Mouse (Mus musculus) lung, postnatal 0 days (tissue): Measurements from ENCODE around the gene Tnn. TPM values are rescaled to one million over a fixed set of nuclear protein-coding genes. Genes with fewer than 3 reads are reported as not detected.
A peak's percentile ranks its signal among the peaks of the same experiment; 100 is the strongest.

Experiments used
- ATAC-seq: fragments of 200-750 bp; cut with Nextera tagmentation; 2 replicates; pipeline ENCODE4 v1.8.0; 2017; ENCODE audit warnings: moderate library complexity
- DNase-seq: peaks from one replicate; pipeline ENCODE4 v3.0.0-alpha.2; 2016; ENCODE audit warnings: low spot score
- H3K27ac ChIP-seq: fragments of 300-500 bp; sonication (generic); 2 replicates; pipeline ENCODE4 v1.5.1; 2014; ENCODE audit warnings: antibody characterized with exemption, mild to moderate bottlenecking, low read length, mixed read lengths
- H3K27me3 ChIP-seq: fragments of 300-500 bp; sonication (generic); replicated peaks from 2 replicates; pipeline ENCODE4 v1.6.1; 2014; ENCODE audit warnings: low read length, mixed read lengths; ENCODE audit not compliant: insufficient read depth
- H3K36me3 ChIP-seq: fragments of 300-500 bp; sonication (generic); 2 replicates; pipeline ENCODE4 v1.6.1; 2014; ENCODE audit warnings: low read length, mixed read lengths; ENCODE audit not compliant: insufficient read depth
- H3K4me1 ChIP-seq: fragments of 300-500 bp; sonication (generic); 2 replicates; pipeline ENCODE4 v1.6.1; 2014; ENCODE audit warnings: antibody characterized with exemption, low read depth, low read length, mixed read lengths; ENCODE audit not compliant: insufficient read depth
- H3K4me2 ChIP-seq: fragments of 300-500 bp; sonication (generic); replicated peaks from 2 replicates; pipeline ENCODE4 v1.6.1; 2014; ENCODE audit warnings: low read depth, mild to moderate bottlenecking, low read length, moderate library complexity, mixed read lengths
- H3K4me3 ChIP-seq: fragments of 300-500 bp; sonication (generic); 2 replicates; pipeline ENCODE4 v1.5.1; 2014; ENCODE audit warnings: low read depth, low read length
- H3K9ac ChIP-seq: fragments of 300-500 bp; sonication (generic); replicated peaks from 2 replicates; pipeline ENCODE4 v1.6.1; 2014; ENCODE audit warnings: low read depth, mild to moderate bottlenecking
- H3K9me3 ChIP-seq: fragments of 300-500 bp; sonication (generic); 2 replicates; pipeline ENCODE4 v1.6.1; 2016; ENCODE audit warnings: low read length, mixed read lengths
- CTCF ChIP-seq: IDR thresholded peaks from 2 replicates; pipeline ENCODE4 v1.5.1; 2016; ENCODE audit warnings: antibody characterized with exemption, mild to moderate bottlenecking
- EP300 ChIP-seq: IDR thresholded peaks from 2 replicates; pipeline ENCODE4 v1.6.1; 2016; ENCODE audit warnings: antibody characterized with exemption, mild to moderate bottlenecking, control low read depth
- WGBS: fragments of 180-500 bp; shearing (Covaris S2); extraction: QIAGEN DNeasy Blood & Tissue Kit; methylation state at CpG from one replicate; pipeline ENCODE4 v1.1.7; 2014; 5-methylcytosine and 5-hydroxymethylcytosine counted together
- polyA plus RNA-seq: library from polyadenylated mRNA; unstranded; fragments of >200 nt; fragmentation: Nextera tagmentation; extraction: Ambion mirVana; gene quantifications from 2 replicates; pipeline ENCODE4 v1.2.1, GENCODE M21; 2015

Gene Tnn
- polyA plus RNA-seq, 1 experiment from 2014 or later, result 1.6 TPM

DNA sequence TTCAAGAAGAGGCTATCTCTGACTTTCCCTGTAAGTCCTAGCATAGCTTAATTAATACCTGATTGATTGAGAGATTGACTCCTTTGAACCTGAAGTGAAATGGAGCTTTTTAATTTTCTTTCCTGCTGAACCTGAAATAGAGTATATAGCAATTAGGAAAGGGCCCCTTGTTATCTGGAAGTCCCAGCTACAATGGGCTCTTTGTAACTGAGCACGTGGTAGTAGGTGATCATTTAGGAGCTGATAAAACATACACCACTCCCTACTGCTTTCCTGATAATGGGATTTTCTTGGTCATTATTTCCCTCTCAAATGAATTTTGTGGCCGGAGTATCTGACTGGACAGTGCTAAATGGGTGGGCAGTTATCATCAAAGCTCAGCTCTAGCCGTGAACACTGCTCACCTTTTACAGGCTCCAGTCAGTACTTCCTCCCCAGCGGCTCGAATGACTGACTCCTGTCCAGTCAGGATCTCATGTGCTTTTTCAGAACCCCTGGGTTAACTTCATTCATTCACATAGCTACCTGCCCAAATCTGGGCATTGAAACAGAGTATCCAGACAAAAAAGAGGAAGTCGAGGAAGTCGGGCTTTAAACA, 88.7 kb downstream of the Tnn start:
- DNase-seq, result no peak
- H3K4me2 ChIP-seq, result no peak overlapping the region
- ATAC-seq, result no peak
- no peak overlapping the region for H3K9ac ChIP-seq
- no peak overlapping the region for H3K4me3 ChIP-seq
- no peak for TF ChIP-seq EP300
- no peak for TF ChIP-seq CTCF
- H3K27ac ChIP-seq, result no peak overlapping the region
- H3K36me3 ChIP-seq, result no peaks in the 10 kb centered on the region
- 76% methylated on average over 7 of the region's 7 CpGs for WGBS
- H3K9me3 ChIP-seq, result no peaks in the 10 kb centered on the region
- no peaks in the 10 kb centered on the region for H3K27me3 ChIP-seq
- H3K4me1 ChIP-seq, result peaks cover 9% of the 10 kb centered on the region; the same call in 1 of the 2 replicates

DNA sequence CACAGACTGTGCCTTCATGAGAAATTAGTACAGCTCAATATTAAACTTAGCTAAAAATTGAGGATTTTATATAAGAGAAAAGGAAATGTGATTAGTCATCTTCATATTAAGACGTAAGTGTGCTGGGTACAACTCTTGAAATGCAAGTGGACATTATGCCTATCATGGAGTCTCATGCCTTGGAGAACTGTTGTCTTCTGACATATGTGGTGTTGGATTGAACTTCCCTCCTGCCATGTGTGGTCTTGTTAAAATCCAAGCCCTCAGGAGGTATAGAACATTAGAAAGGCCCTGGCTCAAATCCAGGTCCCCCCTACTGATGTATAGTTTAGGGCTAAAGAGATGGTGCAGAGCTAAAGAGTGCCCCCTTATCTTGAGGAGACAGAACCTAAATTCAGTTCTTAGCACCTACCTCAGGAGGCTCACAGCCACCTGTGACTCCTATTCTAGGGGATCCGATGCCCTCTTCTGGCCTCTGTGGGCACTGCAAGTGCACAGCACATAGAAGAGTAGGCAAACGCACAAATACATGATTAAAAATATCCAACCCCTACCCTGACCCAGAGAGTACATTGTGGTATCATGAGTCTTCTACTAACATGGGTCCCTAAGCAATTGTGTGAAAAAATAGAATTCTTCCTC, 91.5 kb downstream of the Tnn start:
- no peak for ATAC-seq
- Histone ChIP-seq H3K27me3 (no peaks in the 10 kb centered on the region), H3K4me3 (no peak overlapping the region), H3K4me1 (peaks cover 9% of the 10 kb centered on the region; the same call in 1 of the 2 replicates), H3K4me2 (no peak overlapping the region), H3K27ac (peak overlapping the region; percentile 66), H3K9me3 (no peaks in the 10 kb centered on the region), H3K9ac (no peak overlapping the region), H3K36me3 (no peaks in the 10 kb centered on the region)
- WGBS, result 58% methylated on average over 3 of the region's 3 CpGs
- no peak for TF ChIP-seq EP300
- TF ChIP-seq CTCF, result peak; percentile 79
- no peak for DNase-seq

DNA sequence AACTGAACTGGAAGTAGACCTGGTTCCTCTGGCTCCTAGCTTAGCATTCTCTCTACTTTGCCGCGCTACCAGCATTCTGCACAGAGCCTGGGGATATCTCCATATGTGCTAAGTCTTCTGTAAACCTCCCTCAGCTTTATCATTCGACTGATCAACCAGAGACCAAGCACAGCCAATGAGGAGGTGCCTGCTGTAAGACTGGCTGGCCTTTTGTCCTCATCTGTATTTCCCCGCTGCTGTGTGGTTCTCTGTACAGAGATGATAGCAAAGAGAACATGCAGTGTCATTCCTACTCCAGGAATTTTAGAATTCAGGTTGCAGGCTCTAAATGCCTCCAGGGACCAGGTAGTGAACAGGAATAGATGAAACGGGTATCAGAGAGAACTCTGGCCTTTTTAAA, 92.1 kb downstream of the Tnn start:
- no peaks in the 10 kb centered on the region for H3K27me3 ChIP-seq
- TF ChIP-seq CTCF, result no peak
- no peak for TF ChIP-seq EP300
- H3K4me1 ChIP-seq, result peaks cover 9% of the 10 kb centered on the region; the same call in 1 of the 2 replicates
- no peak overlapping the region for H3K4me2 ChIP-seq
- ATAC-seq, result no peak
- no peaks in the 10 kb centered on the region for H3K9me3 ChIP-seq
- no peak overlapping the region for H3K4me3 ChIP-seq
- H3K36me3 ChIP-seq, result no peaks in the 10 kb centered on the region
- no peak overlapping the region for H3K9ac ChIP-seq
- WGBS, result 84% methylated on average over 5 of the region's 5 CpGs
- H3K27ac ChIP-seq, result peak overlapping the region; percentile 66
- no peak for DNase-seq

DNA sequence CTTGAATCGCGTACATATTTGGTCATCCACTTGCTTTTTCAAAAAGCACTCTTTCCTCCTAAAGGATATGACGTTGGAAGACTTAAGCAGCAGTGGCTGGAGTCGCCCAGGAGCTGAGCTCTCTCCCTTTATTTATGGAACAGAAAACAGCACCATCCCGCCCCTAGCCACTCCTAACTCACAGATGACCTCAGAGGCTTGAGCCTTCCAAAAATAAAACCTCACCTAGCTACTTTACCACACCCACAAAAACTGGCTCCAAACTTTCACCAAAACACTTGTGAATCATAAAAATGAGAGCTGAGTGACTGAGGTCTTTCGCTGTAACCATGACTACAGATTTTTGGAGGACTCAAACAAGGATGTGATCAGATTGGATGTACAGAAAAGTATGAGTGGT, 92.8 kb downstream of the Tnn start:
- TF ChIP-seq EP300, result peak; percentile 87
- no peak for TF ChIP-seq CTCF
- Histone ChIP-seq H3K36me3 (no peaks in the 10 kb centered on the region), H3K4me2 (no peak overlapping the region), H3K9me3 (no peaks in the 10 kb centered on the region), H3K9ac (no peak overlapping the region), H3K4me1 (peaks cover 9% of the 10 kb centered on the region; the same call in 1 of the 2 replicates), H3K27me3 (no peaks in the 10 kb centered on the region), H3K27ac (peak overlapping the region; percentile 70; the same call in 1 of the 2 replicates), H3K4me3 (no peak overlapping the region)
- DNase-seq (peak; percentile 94), ATAC-seq (peak; percentile 86)
- WGBS, result 27% methylated on average over 6 of the region's 6 CpGs

DNA sequence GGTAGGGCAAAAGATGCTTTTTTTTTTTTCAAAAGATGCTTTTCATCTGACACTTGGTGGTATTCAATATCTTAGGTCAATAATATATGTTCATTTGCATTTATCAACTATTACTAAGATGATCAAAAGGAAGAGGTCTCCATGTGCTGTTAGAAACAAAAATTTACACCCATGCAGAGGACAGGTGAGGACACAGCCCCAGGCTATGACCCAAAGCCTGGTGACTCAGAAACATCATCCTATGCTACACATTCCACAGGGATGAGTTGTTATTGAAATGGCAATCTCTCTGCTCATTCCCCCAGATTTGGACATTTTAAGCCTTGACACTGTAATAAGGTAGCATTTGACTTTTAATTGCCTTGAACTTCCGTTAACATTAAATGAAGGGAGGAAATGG, 93.5 kb downstream of the Tnn start:
- Histone ChIP-seq H3K4me3 (no peak overlapping the region), H3K9me3 (no peaks in the 10 kb centered on the region), H3K4me1 (peaks cover 9% of the 10 kb centered on the region; the same call in 1 of the 2 replicates), H3K27me3 (no peaks in the 10 kb centered on the region), H3K9ac (no peak overlapping the region), H3K4me2 (no peak overlapping the region), H3K36me3 (no peaks in the 10 kb centered on the region), H3K27ac (peak overlapping the region; percentile 70; the same call in 1 of the 2 replicates)
- 36% methylated on average over 1 of the region's 1 CpGs for WGBS
- ATAC-seq (no peak), DNase-seq (peak; percentile 49)
- no peak for TF ChIP-seq EP300
- TF ChIP-seq CTCF, result no peak

DNA sequence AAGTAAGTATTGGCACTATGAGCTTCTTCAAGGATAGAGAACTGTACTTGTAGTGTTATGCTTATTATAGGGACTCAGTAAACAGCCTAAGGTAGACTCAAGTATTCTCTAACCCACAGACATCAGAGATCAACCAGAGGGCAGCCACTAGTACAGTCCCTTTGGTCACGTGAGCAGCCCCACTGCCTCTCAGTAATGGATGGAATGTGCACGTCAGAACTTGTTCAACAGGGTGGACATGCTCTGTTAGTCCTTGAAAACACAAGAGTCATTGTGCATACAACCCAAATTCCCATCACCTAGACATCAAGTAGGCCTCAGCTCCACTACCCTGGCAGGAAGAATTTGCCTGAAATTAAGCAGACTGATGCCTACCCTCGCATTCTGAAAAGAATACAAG, 95.7 kb downstream of the Tnn start:
- no peak for TF ChIP-seq CTCF
- TF ChIP-seq EP300, result peak; percentile 95
- Histone ChIP-seq H3K4me1 (peaks cover 14% of the 10 kb centered on the region; the same call in 1 of the 2 replicates), H3K4me2 (no peak overlapping the region), H3K9ac (no peak overlapping the region), H3K9me3 (no peaks in the 10 kb centered on the region), H3K27me3 (no peaks in the 10 kb centered on the region), H3K27ac (peak overlapping the region; percentile 58), H3K36me3 (no peaks in the 10 kb centered on the region), H3K4me3 (no peak overlapping the region)
- DNase-seq (peak; percentile 91), ATAC-seq (peak; percentile 88)
- 61% methylated on average over 3 of the region's 3 CpGs for WGBS
